Mouse (Mus musculus) Muller cell, postnatal 12 days (primary cell): Measurements from ENCODE around the gene Zfp420.

ENCODE experiments used
- DNase-seq: peaks from one replicate; pipeline ENCODE4 v3.0.0-alpha.2; 2015; ENCODE audit errors: inconsistent ontology term

Gene Zfp420

GRCm38 (mm10) chr7:29904101-29904500, 44.3 kb downstream of the Zfp420 start:
- DNase-seq = no peak

GRCm38 (mm10) chr7:29905966-29906681, 46.3 kb downstream of the Zfp420 start, which contains the start of gene Zfp27:
Gene Zfp27, minus strand, starts transcription at chr7:29906572.
- DNase-seq = peak; percentile 96

- DNase-seq = no peak
Observed at GRCm38 (mm10) chr7:29906682-29907058, 46.9 kb downstream of the Zfp420 start.

- no peak for DNase-seq
Observed at GRCm38 (mm10) chr7:29907206-29907605, 47.4 kb downstream of the Zfp420 start.

- peak; percentile 87 for DNase-seq
Observed at GRCm38 (mm10) chr7:29908130-29908950, 48.6 kb downstream of the Zfp420 start, which contains the start of gene Zfp383. Gene Zfp383, plus strand, starts transcription at chr7:29908223.

GRCm38 (mm10) chr7:29910252-29910651, 50.5 kb downstream of the Zfp420 start:
- DNase-seq = no peak

DNA sequence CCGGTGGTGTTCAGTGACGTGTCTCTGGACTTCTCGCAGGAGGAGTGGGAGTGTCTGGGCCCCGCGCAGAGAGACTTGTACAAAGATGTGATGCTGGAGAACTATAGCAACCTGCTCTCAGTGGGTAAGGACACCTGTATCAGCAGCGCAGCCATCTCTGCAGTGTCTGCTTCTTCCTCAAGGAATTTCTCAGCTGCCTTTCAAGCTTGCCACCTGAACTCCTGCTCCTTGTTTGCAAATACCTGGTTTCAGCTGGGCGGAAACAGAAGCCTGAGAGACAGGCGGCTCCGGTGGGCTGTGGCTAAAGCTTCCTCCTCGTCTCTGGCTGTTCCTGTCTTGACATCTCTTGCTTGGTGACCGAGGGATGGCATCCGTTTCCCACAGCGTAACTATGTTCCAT, 52.4 kb downstream of the Zfp420 start:
- no peak for DNase-seq

DNA sequence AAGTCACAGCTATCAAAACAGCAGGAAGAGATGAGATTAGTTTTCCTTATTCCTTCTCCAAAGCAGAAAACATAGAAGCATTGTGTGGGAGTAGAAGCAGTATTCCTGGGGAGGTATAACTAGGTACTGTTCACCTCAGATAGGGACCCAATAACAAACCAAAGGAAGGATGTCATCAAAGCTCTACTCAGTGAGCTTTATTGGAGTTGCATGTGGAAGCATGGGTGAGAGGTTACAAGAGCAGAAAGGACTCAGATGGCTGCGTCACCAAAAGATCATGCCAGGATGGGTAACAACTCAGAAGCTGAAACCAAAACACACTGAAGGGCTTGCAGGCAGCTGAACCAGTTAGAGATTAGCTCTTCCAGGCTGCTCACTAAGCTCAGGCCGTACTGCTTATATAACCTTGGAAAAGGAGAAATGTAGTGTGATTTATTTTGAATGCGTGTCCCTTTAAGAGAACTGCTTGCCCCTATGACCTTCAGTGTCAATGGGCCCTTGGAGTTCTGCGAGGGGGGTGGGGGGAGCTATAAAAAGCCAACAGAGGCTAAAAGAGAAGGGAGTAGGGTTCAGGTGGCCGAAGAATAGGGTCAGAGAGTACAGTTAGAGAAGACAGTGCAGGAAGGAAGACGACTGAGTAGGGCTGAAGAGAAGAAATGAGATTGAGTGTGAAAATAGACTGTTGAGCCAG, 57.7 kb downstream of the Zfp420 start:
- DNase-seq = no peak

DNA sequence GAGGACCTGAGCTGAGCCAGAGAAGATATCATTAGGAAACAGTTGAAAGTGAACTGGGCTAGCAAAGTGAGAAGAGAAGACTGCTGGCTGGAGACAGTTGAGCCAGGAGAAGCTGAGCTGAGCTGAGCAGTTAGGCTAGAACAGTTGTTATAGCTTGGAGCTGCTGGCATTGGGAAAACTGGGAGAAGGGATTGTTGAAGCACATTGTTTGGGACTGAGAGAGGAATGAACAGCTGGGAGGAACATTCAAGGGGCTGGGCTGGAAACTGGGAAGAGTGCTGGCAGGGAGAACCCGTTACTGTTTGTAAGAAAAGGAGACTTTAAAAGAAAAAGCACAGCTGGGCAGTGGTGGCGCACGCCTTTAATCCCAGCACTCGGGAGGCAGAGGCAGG, 58.3 kb downstream of the Zfp420 start:
- no peak for DNase-seq

GRCm38 (mm10) chr7:29921439-29922093, 61.8 kb downstream of the Zfp420 start:
- no peak for DNase-seq

DNA sequence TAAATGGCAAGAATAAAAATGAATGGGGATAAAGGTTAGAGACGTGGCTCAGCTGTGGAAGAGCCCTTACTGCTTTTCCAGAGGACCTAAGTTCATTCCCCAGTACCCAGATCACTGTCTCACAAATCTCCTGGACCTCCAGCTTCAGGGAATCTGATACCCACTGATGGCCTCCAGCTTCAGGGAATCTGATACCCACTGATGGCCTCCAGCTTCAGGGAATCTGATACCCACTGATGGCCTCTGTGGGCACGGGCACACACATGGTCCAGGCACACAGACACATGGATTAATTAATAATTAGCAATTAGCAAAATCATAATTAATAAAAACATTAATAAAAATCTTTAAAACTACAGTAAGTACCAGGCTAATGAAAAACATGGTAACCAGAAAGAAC, 63.0 kb downstream of the Zfp420 start:
- DNase-seq = no peak
